Mouse (Mus musculus): Measurements from ENCODE around the gene Ctla4.

GRCm38 (mm10) chr1:60960451-60960850 is 73.7 kb downstream of the Ctla4 start:
- no peak for TF ChIP-seq CTCF (IDR thresholded peaks at IDR 0.05; ENCODE audit: control insufficient read depth, insufficient read depth, insufficient read length)
- no peak for TF ChIP-seq USF1 (IDR thresholded peaks at IDR 0.05; ENCODE audit: low read depth)
- no peak for TF ChIP-seq CEBPB (IDR thresholded peaks at IDR 0.05; ENCODE audit: low read depth)
- TF ChIP-seq MAX (IDR thresholded peaks at IDR 0.05), result no peak
- TF ChIP-seq MYOG (IDR thresholded peaks at IDR 0.05; ENCODE audit: control insufficient read depth, extremely low read depth, insufficient read length), result no peak
- no peak for TF ChIP-seq MYOD1 (IDR thresholded peaks at IDR 0.05; ENCODE audit: control insufficient read depth, insufficient read length, low read depth)

Data from C2C12 (cell line).